Mouse (Mus musculus) CD8-positive naive resting alpha-beta T cell, adult 57 days (primary cell): Measurements from ENCODE around the gene Abcc6. TPM values are rescaled to one million over a fixed set of nuclear protein-coding genes. Genes with fewer than 3 reads are reported as not detected.

Experiments
- total RNA-seq: library from RNA; stranded (reverse); gene quantifications from one replicate; pipeline ENCODE4 v1.2.4, GENCODE M21; 2023

Abcc6 gene
- not detected for total RNA-seq

DNA sequence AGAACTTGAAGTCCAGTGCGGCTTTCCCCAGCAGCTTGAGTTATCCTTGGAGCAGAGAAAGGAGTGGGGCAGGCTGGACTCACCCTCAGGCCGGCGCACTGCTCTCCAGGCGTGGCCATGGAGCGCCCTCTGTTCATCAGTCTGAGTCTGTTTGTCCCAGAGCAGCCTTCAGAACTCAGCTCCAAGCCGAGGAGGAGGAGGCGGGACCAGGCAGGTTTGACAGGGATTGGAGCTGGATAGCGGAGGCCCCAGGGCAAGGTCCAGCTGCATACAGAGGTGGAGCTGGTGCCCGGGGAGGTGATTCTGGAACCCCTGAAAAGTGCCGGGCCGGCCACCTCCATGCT is at the start of gene Abcc6:
TSS of gene Abcc6 (minus strand) at position 158 of the 344 bp plus-strand sequence.

GRCm38 (mm10) chr7:46033109-46033869 is 3.2 kb upstream of the Abcc6 start, which contains the start of gene Nomo1:
TSS of gene Nomo1 (plus strand) at chr7:46033698.

GRCm38 (mm10) chr7:45923762-45924428 is 106.2 kb downstream of the Abcc6 start, which contains the start of gene Ccdc114:
TSS of gene Ccdc114 (plus strand) at chr7:45924072.

GRCm38 (mm10) chr7:45921242-45921621 is 108.9 kb downstream of the Abcc6 start, which contains the start of gene Emp3:
TSS of gene Emp3 (minus strand) at chr7:45921404.

Other genes starting within 250 kb of the Abcc6 start
- 1.1 TPM for gene Lmtk3, start 246.6 kb downstream of the Abcc6 start, total RNA-seq
- gene Sult2b1, start 245.6 kb downstream of the Abcc6 start, total RNA-seq, result 3.8 TPM
- gene Cyth2, start 215.7 kb downstream of the Abcc6 start, total RNA-seq, result 119 TPM
- 3.9 TPM for gene Kcnj14, start 205.5 kb downstream of the Abcc6 start, total RNA-seq
- gene Grwd1, start 199.4 kb downstream of the Abcc6 start, total RNA-seq, result 37.0 TPM
- gene Kdelr1, start 157.5 kb downstream of the Abcc6 start, total RNA-seq, result 60.4 TPM
- 0.43 TPM for gene Grin2d, start 151.9 kb downstream of the Abcc6 start, total RNA-seq
- gene Syngr4, start 133.6 kb downstream of the Abcc6 start, total RNA-seq, result not detected
- 8.9 TPM for gene Tmem143, start 133.4 kb downstream of the Abcc6 start, total RNA-seq
- 353 TPM for gene Emp3, start 108.9 kb downstream of the Abcc6 start, total RNA-seq
- gene Ccdc114, start 106.2 kb downstream of the Abcc6 start, total RNA-seq, result 1.7 TPM
- gene Nomo1, start 3.4 kb upstream of the Abcc6 start, total RNA-seq, result 42.7 TPM
- gene Kcnj11, start 70.5 kb upstream of the Abcc6 start, total RNA-seq, result not detected
- 0.21 TPM for gene Abcc8, start 149.7 kb upstream of the Abcc6 start, total RNA-seq
- 0.67 TPM for gene Ush1c, start 208.2 kb upstream of the Abcc6 start, total RNA-seq
- 0.12 TPM for gene Otog, start 210.7 kb upstream of the Abcc6 start, total RNA-seq